ENCODE assay signal across 10 mouse cellular contexts in the genomic region with DNA sequence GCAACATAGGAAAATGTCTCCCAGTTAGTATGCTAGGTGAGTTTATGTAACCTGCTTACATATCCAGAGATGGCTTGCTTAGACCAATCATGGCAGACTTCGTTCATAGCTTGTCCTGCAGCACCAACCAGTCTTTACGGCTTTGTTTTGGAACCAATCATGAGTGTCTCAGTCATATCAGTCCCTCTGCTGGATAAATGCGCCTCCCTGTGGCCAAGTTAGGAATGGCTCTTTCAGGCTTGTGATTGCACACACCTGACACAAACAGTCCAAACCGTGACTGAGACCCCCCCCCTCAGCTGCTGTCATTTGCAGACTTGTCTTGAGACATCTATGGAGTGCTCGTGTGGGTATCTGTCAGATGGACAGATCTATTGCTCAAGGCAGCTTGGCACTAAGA. TPM values are rescaled to one million over a fixed set of nuclear protein-coding genes. Genes with fewer than 3 reads are reported as not detected.
A peak's percentile ranks its signal among the peaks of the same experiment; 100 is the strongest.
DNase-seq lines count a peak whose midpoint lies in the region; ATAC-seq and TF ChIP-seq lines count a peak whose summit lies in the region.
"Had no signal": no experiment of that assay in that cellular context is flagged by ENCODE, and none has a peak within 500 bp of the region (broad histone marks: within the 10 kb centered on the region; RNA-seq: fewer than 3 reads in every experiment).

No protein-coding gene starts in this region.

- TF ChIP-seq CTCF in forebrain, postnatal 0 days (IDR thresholded peaks at IDR 0.05; ENCODE audit: low read depth), result peak; percentile 50; the same call in 1 of the 2 replicates
- peak; percentile 8; the same call in 1 of the 2 replicates for TF ChIP-seq CTCF in testis, adult 2 months (IDR thresholded peaks at IDR 0.05; ENCODE audit: control insufficient read depth, insufficient read depth, insufficient replicate concordance, low read depth, low read length)
- TF ChIP-seq CTCF in stomach, postnatal 0 days (IDR thresholded peaks at IDR 0.05; ENCODE audit: low read depth), result peak; percentile 55

- no peak for TF ChIP-seq POLR2A in testis, adult 2 months (IDR thresholded peaks at IDR 0.05; ENCODE audit: control insufficient read depth, low read depth, low read length)

- H3K4me1 ChIP-seq in forebrain, postnatal 0 days (ENCODE audit: insufficient read depth), result no peaks in the 10 kb centered on the region
- peaks cover 6% of the 10 kb centered on the region for H3K4me1 ChIP-seq in forebrain, embryonic 12.5 days
- H3K4me1 ChIP-seq in testis, adult 2 months (ENCODE audit: control insufficient read depth, insufficient read depth, low read length), result no peaks in the 10 kb centered on the region
- no peaks in the 10 kb centered on the region for H3K4me1 ChIP-seq in stomach, postnatal 0 days (replicated peaks; ENCODE audit: control insufficient read depth, insufficient read depth)

- no peak overlapping the region for H3K4me2 ChIP-seq in forebrain, postnatal 0 days (ENCODE audit: low read depth)
- H3K4me2 ChIP-seq in forebrain, embryonic 12.5 days, result no peak overlapping the region
- H3K4me2 ChIP-seq in stomach, postnatal 0 days (replicated peaks; ENCODE audit: low read depth), result no peak overlapping the region

- ATAC-seq in forebrain, postnatal 0 days, result no peak
- ATAC-seq in forebrain, embryonic 12.5 days (ENCODE audit: low FRiP score), result no peak
- ATAC-seq in common myeloid progenitor, adult 5-6 weeks (replicated peaks; ENCODE audit: low read depth, poor library complexity, severe bottlenecking), result peak; percentile 59; the same call in 1 of the 2 replicates
- no peak for ATAC-seq in stomach, postnatal 0 days (ENCODE audit: low FRiP score, low TSS enrichment)
- no peak for ATAC-seq in frontal cortex, adult (ENCODE audit: low TSS enrichment)

- H3K27me3 ChIP-seq in forebrain, postnatal 0 days (ENCODE audit: insufficient read depth, low read length), result no peaks in the 10 kb centered on the region
- H3K27me3 ChIP-seq in forebrain, embryonic 12.5 days, result no peaks in the 10 kb centered on the region
- H3K27me3 ChIP-seq in testis, adult 2 months (ENCODE audit: control insufficient read depth, insufficient read depth, low read length), result no peaks in the 10 kb centered on the region
- H3K27me3 ChIP-seq in stomach, postnatal 0 days (ENCODE audit: control insufficient read depth, insufficient read depth, low read length), result no peaks in the 10 kb centered on the region

- H3K9me3 ChIP-seq in forebrain, postnatal 0 days (ENCODE audit: low read length), result no peaks in the 10 kb centered on the region
- no peaks in the 10 kb centered on the region for H3K9me3 ChIP-seq in forebrain, embryonic 12.5 days
- no peaks in the 10 kb centered on the region for H3K9me3 ChIP-seq in stomach, postnatal 0 days (ENCODE audit: control insufficient read depth, low read length)

- no peak for DNase-seq in forebrain, postnatal 0 days
- DNase-seq in testis, postnatal 14 days (ENCODE audit: low spot score), result no peak
- DNase-seq in stomach, postnatal 0 days (ENCODE audit: low spot score), result peak; percentile 24
- DNase-seq in ovary, postnatal 10 days (ENCODE audit: low spot score), result no peak
- DNase-seq: cerebellum, adult 8-10 months had no signal

- no peak overlapping the region for H3K4me3 ChIP-seq in forebrain, postnatal 0 days (ENCODE audit: low read depth, low read length)
- H3K4me3 ChIP-seq in forebrain, embryonic 12.5 days (replicated peaks), result no peak overlapping the region
- no peak overlapping the region for H3K4me3 ChIP-seq in testis, adult 2 months (ENCODE audit: control insufficient read depth, low read depth, low read length)
- no peak overlapping the region for H3K4me3 ChIP-seq in stomach, postnatal 0 days (ENCODE audit: low read depth, low read length)

- H3K36me3 ChIP-seq in forebrain, postnatal 0 days (ENCODE audit: insufficient read depth), result 0 out of 2 replicates have a peak, but pooled peaks cover 3% of the 10 kb centered on the region
- H3K36me3 ChIP-seq in forebrain, embryonic 12.5 days (replicated peaks), result no peaks in the 10 kb centered on the region
- H3K36me3 ChIP-seq in testis, adult 2 months (ENCODE audit: control insufficient read depth, insufficient read depth, low read length), result no peaks in the 10 kb centered on the region
- no peaks in the 10 kb centered on the region for H3K36me3 ChIP-seq in stomach, postnatal 0 days (ENCODE audit: control insufficient read depth, insufficient read depth, low read length)

- no peak overlapping the region for H3K27ac ChIP-seq in forebrain, postnatal 0 days (ENCODE audit: low read depth, low read length)
- no peak overlapping the region for H3K27ac ChIP-seq in forebrain, embryonic 12.5 days
- H3K27ac ChIP-seq in testis, adult 2 months (ENCODE audit: control insufficient read depth, insufficient read depth, low read depth, low read length), result no peak overlapping the region
- no peak overlapping the region for H3K27ac ChIP-seq in stomach, postnatal 0 days (replicated peaks)

- 65% methylated on average over 5 of the region's 5 CpGs for WGBS in forebrain, postnatal 0 days
- 66% methylated on average over 5 of the region's 5 CpGs for WGBS in forebrain, embryonic 12.5 days
- WGBS in stomach, postnatal 0 days, result 60% methylated on average over 5 of the region's 5 CpGs

- H3K9ac ChIP-seq in forebrain, postnatal 0 days, result no peak overlapping the region
- no peak overlapping the region for H3K9ac ChIP-seq in forebrain, embryonic 12.5 days
- H3K9ac ChIP-seq in stomach, postnatal 0 days (ENCODE audit: low read length), result no peak overlapping the region

- TF ChIP-seq EP300 in stomach, postnatal 0 days (optimal IDR thresholded peaks at IDR 0.05), result no peak

RNA-seq across cellular contexts. Expression of a gene that starts 31.5 kb away (rescaled TPM):
- total RNA-seq in forebrain, postnatal 0 days (2014; rRNA removed), result 0.92 TPM in 1 of 2 replicates, not detected in the other
- not detected in 2 replicates for polyA plus RNA-seq in forebrain, postnatal 0 days (2015; fragmentation: Nextera tagmentation; extraction: Ambion mirVana)
- 0.38 and 0.59 TPM in 2 replicates for polyA plus RNA-seq in forebrain, embryonic 12.5 days (2016; fragmentation: Nextera tagmentation; extraction: Ambion mirVana)
- 3.6 and 4.0 TPM in 2 replicates for polyA plus RNA-seq in testis, adult 2 months (2012; rRNA removed)
- total RNA-seq in common myeloid progenitor, adult 5-6 weeks (2017), result not detected in 2 replicates
- polyA plus RNA-seq in stomach, postnatal 0 days (2015; fragmentation: Nextera tagmentation; extraction: Ambion mirVana), result 0.19 TPM in 1 of 2 replicates, not detected in the other
- polyA plus RNA-seq: heart, embryonic 14.5 days had no signal

RNA-seq across cellular contexts. Expression of a gene that starts 37.4 kb away (rescaled TPM):
- total RNA-seq in forebrain, postnatal 0 days (2014; rRNA removed), result 10.3 and 11.2 TPM in 2 replicates
- 4.5 and 6.3 TPM in 2 replicates for polyA plus RNA-seq in forebrain, postnatal 0 days (2015; fragmentation: Nextera tagmentation; extraction: Ambion mirVana)
- 1.7 TPM in 2 replicates for polyA plus RNA-seq in forebrain, embryonic 12.5 days (2016; fragmentation: Nextera tagmentation; extraction: Ambion mirVana)
- 0.69 and 0.70 TPM in 2 replicates for polyA plus RNA-seq in testis, adult 2 months (2012; rRNA removed)
- not detected in 2 replicates for total RNA-seq in common myeloid progenitor, adult 5-6 weeks (2017)
- polyA plus RNA-seq in stomach, postnatal 0 days (2015; fragmentation: Nextera tagmentation; extraction: Ambion mirVana), result 0.31 and 0.34 TPM in 2 replicates

RNA-seq across cellular contexts. Expression of a gene that starts 54.9 kb away (rescaled TPM):
- 4.4 and 4.5 TPM in 2 replicates for total RNA-seq in forebrain, postnatal 0 days (2014; rRNA removed)
- 4.3 and 6.8 TPM in 2 replicates for polyA plus RNA-seq in forebrain, postnatal 0 days (2015; fragmentation: Nextera tagmentation; extraction: Ambion mirVana)
- 49.9 and 54.0 TPM in 2 replicates for polyA plus RNA-seq in forebrain, embryonic 12.5 days (2016; fragmentation: Nextera tagmentation; extraction: Ambion mirVana)
- 3.1 and 4.7 TPM in 2 replicates for polyA plus RNA-seq in testis, adult 2 months (2012; rRNA removed)
- total RNA-seq in common myeloid progenitor, adult 5-6 weeks (2017), result 8.0 and 12.0 TPM in 2 replicates
- polyA plus RNA-seq in stomach, postnatal 0 days (2015; fragmentation: Nextera tagmentation; extraction: Ambion mirVana), result 4.5 and 6.2 TPM in 2 replicates
